Mouse (Mus musculus): ENCODE data around the gene Iqschfp. TPM values are rescaled to one million over a fixed set of nuclear protein-coding genes. Genes with fewer than 3 reads are reported as not detected.

Gene Iqschfp
- polyA plus RNA-seq, 1 experiment from 2014 or later: 0.54 TPM

DNA sequence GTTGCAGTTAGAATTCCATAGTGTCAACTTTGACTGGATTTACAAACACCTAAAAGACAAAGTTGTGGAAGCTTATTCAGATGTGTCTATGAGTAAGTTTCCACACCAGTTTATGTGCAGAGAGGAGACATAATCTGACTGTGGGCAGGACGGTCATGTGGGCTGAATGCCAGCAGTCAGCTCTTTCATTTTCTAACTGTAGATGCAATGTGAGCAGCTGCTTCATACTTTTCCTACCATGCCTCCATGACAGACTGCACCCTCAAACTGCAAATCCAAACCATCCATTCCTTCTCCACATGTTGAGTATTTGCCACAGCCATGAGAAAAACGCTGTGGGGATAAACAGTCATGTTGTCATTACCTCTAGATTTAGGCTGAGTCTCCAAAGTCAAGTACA, 528.9 kb downstream of the Iqschfp start:
- 67% methylated on average over 2 of the region's 2 CpGs for WGBS
- no peak overlapping the region for H3K4me2 ChIP-seq
- no peak overlapping the region for H3K9ac ChIP-seq
- H3K4me1 ChIP-seq: no peaks in the 10 kb centered on the region
- no peak overlapping the region for H3K4me3 ChIP-seq
- H3K27ac ChIP-seq: no peak overlapping the region
- no peaks in the 10 kb centered on the region for H3K27me3 ChIP-seq
- no peaks in the 10 kb centered on the region for H3K9me3 ChIP-seq
- no peak for ATAC-seq (ENCODE audit: insufficient number of reproducible peaks, low FRiP score, low TSS enrichment, low read depth)
- no peaks in the 10 kb centered on the region for H3K36me3 ChIP-seq

DNA sequence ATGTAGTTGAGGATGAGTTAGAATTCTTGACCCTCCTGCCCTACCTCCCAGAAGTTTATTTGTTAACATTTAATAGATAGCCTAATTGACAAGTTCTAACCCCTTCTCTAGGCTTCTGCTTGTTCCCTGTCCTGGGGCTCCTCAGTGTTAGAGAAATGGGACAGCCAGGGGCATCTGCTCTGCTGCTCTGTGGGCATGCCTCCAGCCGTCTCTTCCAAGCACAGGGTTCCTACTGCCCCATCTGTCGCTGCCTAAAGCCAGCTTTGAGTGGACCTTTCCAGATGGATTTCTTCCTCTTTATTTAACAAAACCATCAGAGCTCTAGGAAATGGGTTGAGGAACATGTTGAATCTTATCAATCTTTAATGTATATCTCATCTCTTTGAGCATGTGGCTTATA, 529.8 kb downstream of the Iqschfp start:
- Histone ChIP-seq H3K27ac (no peak overlapping the region), H3K4me3 (no peak overlapping the region), H3K27me3 (no peaks in the 10 kb centered on the region), H3K9me3 (no peaks in the 10 kb centered on the region), H3K4me1 (no peaks in the 10 kb centered on the region), H3K9ac (no peak overlapping the region), H3K4me2 (no peak overlapping the region), H3K36me3 (no peaks in the 10 kb centered on the region)
- WGBS: 82% methylated on average over 2 of the region's 2 CpGs
- no peak for ATAC-seq (ENCODE audit: insufficient number of reproducible peaks, low FRiP score, low TSS enrichment, low read depth)

DNA sequence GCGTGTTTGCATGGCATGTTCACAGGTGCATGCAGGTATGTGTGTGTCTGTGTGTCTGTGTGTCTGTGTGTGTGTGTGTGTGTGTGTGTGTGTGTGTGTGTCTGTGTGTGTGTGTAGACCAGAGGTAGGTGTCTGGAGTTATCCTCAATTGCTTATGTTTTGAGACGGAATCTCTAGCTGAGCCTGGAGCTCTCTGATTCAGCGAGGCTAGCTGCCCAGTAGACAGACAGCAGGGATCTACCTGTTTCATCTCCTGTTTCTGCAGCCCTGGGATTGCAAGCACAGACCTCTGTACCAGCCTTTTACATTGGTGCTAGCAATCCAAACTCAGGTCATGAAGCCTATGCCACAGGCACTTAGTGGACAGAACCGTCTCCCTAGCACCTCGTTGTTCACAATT, 536.0 kb downstream of the Iqschfp start:
- Histone ChIP-seq H3K36me3 (no peaks in the 10 kb centered on the region), H3K9me3 (no peaks in the 10 kb centered on the region), H3K9ac (no peak overlapping the region), H3K27ac (no peak overlapping the region), H3K4me1 (no peaks in the 10 kb centered on the region), H3K4me3 (no peak overlapping the region), H3K27me3 (no peaks in the 10 kb centered on the region), H3K4me2 (no peak overlapping the region)
- whole genome bisulfite sequencing: 89% methylated on average over 5 of the region's 5 CpGs
- no peak for ATAC-seq (ENCODE audit: insufficient number of reproducible peaks, low FRiP score, low TSS enrichment, low read depth)

- no peaks in the 10 kb centered on the region for H3K27me3 ChIP-seq
- no peak overlapping the region for H3K4me3 ChIP-seq
- no peaks in the 10 kb centered on the region for H3K4me1 ChIP-seq
- no peak overlapping the region for H3K4me2 ChIP-seq
- no peak for ATAC-seq (ENCODE audit: insufficient number of reproducible peaks, low FRiP score, low TSS enrichment, low read depth)
- no peak overlapping the region for H3K9ac ChIP-seq
- no peaks in the 10 kb centered on the region for H3K9me3 ChIP-seq
- 59% methylated on average over 7 of the region's 7 CpGs for WGBS
- H3K27ac ChIP-seq: no peak overlapping the region
- H3K36me3 ChIP-seq: no peaks in the 10 kb centered on the region
These were observed 542.4 kb downstream of the Iqschfp start for GRCm38 (mm10) chr3:68434435-68434834.

GRCm38 (mm10) chr3:68434897-68435296, 542.9 kb downstream of the Iqschfp start:
- no peak overlapping the region for H3K4me3 ChIP-seq
- H3K9me3 ChIP-seq: no peaks in the 10 kb centered on the region
- H3K36me3 ChIP-seq: no peaks in the 10 kb centered on the region
- no peak overlapping the region for H3K4me2 ChIP-seq
- no peak overlapping the region for H3K9ac ChIP-seq
- no peaks in the 10 kb centered on the region for H3K27me3 ChIP-seq
- H3K27ac ChIP-seq: no peak overlapping the region
- WGBS: 80% methylated on average over 2 of the region's 2 CpGs
- no peaks in the 10 kb centered on the region for H3K4me1 ChIP-seq
- ATAC-seq (ENCODE audit: insufficient number of reproducible peaks, low FRiP score, low TSS enrichment, low read depth): no peak

DNA sequence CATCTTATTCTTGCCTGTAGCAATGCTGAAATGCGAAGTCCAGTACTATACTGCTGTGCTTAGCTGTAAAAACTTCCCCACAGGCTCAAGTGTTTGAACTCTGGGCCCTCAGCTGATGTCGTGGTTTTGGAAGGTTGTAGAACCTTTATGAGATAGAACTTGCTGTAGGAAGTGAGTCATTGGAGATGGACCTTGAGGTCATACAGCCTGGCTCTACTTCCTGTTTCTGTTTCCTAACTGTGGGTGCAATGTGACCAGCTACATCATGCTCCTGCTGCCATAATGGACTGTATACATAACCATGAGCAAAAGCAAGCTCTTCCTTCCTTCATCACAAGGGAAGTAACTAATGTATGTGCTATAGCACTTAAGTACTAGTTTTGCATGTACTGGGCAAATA, 556.4 kb downstream of the Iqschfp start:
- no peaks in the 10 kb centered on the region for H3K9me3 ChIP-seq
- no peaks in the 10 kb centered on the region for H3K36me3 ChIP-seq
- H3K9ac ChIP-seq: no peak overlapping the region
- no peak for ATAC-seq (ENCODE audit: insufficient number of reproducible peaks, low FRiP score, low TSS enrichment, low read depth)
- no peak overlapping the region for H3K27ac ChIP-seq
- no peaks in the 10 kb centered on the region for H3K27me3 ChIP-seq
- no peaks in the 10 kb centered on the region; the same call in 1 of the 2 replicates for H3K4me1 ChIP-seq
- no peak overlapping the region for H3K4me3 ChIP-seq
- no peak overlapping the region for H3K4me2 ChIP-seq
- 71% methylated on average over 2 of the region's 2 CpGs for whole genome bisulfite sequencing

DNA sequence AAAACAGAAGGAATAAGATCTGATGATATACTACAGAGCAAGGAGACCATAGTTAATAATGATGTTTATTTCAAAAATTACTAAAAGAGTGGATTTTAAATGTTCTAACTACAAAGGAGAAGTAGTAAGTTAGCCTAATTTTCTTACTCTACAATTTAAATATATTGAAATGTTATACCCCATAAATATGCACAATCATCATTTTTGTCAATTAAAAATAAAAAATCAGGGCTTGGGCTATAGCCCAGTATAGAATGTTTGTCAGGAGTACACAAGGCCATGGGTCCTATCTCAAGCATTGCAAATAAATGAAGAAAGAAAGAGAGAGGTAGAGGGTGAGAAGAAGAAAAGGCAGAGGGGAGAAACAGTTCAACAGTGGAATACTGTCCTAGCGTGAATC, 559.6 kb downstream of the Iqschfp start:
- 94% methylated on average over 1 of the region's 1 CpGs for WGBS
- H3K36me3 ChIP-seq: no peaks in the 10 kb centered on the region
- H3K4me2 ChIP-seq: no peak overlapping the region
- ATAC-seq (ENCODE audit: insufficient number of reproducible peaks, low FRiP score, low TSS enrichment, low read depth): no peak
- H3K9ac ChIP-seq: no peak overlapping the region
- H3K4me1 ChIP-seq: no peaks in the 10 kb centered on the region; the same call in 1 of the 2 replicates
- H3K27ac ChIP-seq: no peak overlapping the region
- no peak overlapping the region for H3K4me3 ChIP-seq
- H3K9me3 ChIP-seq: no peaks in the 10 kb centered on the region
- no peaks in the 10 kb centered on the region for H3K27me3 ChIP-seq

- H3K36me3 ChIP-seq: no peaks in the 10 kb centered on the region
- no peak overlapping the region for H3K4me3 ChIP-seq
- no peak overlapping the region for H3K9ac ChIP-seq
- no peaks in the 10 kb centered on the region; the same call in 1 of the 2 replicates for H3K4me1 ChIP-seq
- no peak overlapping the region for H3K27ac ChIP-seq
- H3K27me3 ChIP-seq: no peaks in the 10 kb centered on the region
- H3K9me3 ChIP-seq: no peaks in the 10 kb centered on the region
- H3K4me2 ChIP-seq: no peak overlapping the region
- no peak for ATAC-seq (ENCODE audit: insufficient number of reproducible peaks, low FRiP score, low TSS enrichment, low read depth)
- WGBS: 9% methylated on average over 5 of the region's 5 CpGs
These were observed 561.2 kb downstream of the Iqschfp start for GRCm38 (mm10) chr3:68453266-68453665.

- H3K9ac ChIP-seq: no peak overlapping the region
- H3K27me3 ChIP-seq: no peaks in the 10 kb centered on the region
- H3K27ac ChIP-seq: no peak overlapping the region
- no peak overlapping the region for H3K4me2 ChIP-seq
- WGBS: 22% methylated on average over 10 of the region's 10 CpGs
- no peak for ATAC-seq (ENCODE audit: insufficient number of reproducible peaks, low FRiP score, low TSS enrichment, low read depth)
- H3K36me3 ChIP-seq: no peaks in the 10 kb centered on the region
- no peaks in the 10 kb centered on the region; the same call in 1 of the 2 replicates for H3K4me1 ChIP-seq
- H3K9me3 ChIP-seq: no peaks in the 10 kb centered on the region
- H3K4me3 ChIP-seq: no peak overlapping the region
These were observed 561.9 kb downstream of the Iqschfp start for GRCm38 (mm10) chr3:68453719-68454455.

DNA sequence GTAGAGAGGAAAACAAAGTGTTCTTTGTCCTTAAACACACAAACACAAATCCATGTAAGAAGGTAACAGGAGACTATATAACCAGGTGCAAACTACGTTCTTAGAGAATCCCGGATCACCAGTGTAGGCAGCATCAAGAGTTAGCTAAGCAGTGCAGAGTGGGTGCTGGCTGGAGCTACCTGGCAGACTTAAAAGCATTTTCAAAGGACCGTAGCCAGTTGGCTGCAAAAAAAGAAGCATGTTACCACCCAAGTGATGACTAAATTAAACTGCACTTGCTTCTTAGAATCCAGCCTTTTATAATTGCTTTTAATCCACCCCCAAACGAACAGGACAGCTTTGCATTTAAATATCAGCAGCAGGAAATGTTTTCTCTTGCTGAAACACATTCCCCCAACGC, 574.6 kb downstream of the Iqschfp start:
- H3K27ac ChIP-seq: no peak overlapping the region
- H3K27me3 ChIP-seq: no peaks in the 10 kb centered on the region
- no peak overlapping the region for H3K4me2 ChIP-seq
- ATAC-seq (ENCODE audit: insufficient number of reproducible peaks, low FRiP score, low TSS enrichment, low read depth): no peak
- H3K9ac ChIP-seq: no peak overlapping the region
- 33% methylated on average over 5 of the region's 5 CpGs for WGBS
- H3K36me3 ChIP-seq: no peaks in the 10 kb centered on the region
- H3K9me3 ChIP-seq: no peaks in the 10 kb centered on the region
- H3K4me1 ChIP-seq: peaks cover 20% of the 10 kb centered on the region
- H3K4me3 ChIP-seq: no peak overlapping the region

GRCm38 (mm10) chr3:68467941-68468687, 576.1 kb downstream of the Iqschfp start:
- Histone ChIP-seq H3K4me2 (peak overlapping the region; percentile 29), H3K27ac (no peak overlapping the region), H3K36me3 (no peaks in the 10 kb centered on the region), H3K4me3 (no peak overlapping the region), H3K4me1 (peaks cover 20% of the 10 kb centered on the region), H3K27me3 (no peaks in the 10 kb centered on the region), H3K9ac (no peak overlapping the region), H3K9me3 (no peaks in the 10 kb centered on the region)
- no peak for ATAC-seq (ENCODE audit: insufficient number of reproducible peaks, low FRiP score, low TSS enrichment, low read depth)
- 6% methylated on average over 10 of the region's 10 CpGs for WGBS

DNA sequence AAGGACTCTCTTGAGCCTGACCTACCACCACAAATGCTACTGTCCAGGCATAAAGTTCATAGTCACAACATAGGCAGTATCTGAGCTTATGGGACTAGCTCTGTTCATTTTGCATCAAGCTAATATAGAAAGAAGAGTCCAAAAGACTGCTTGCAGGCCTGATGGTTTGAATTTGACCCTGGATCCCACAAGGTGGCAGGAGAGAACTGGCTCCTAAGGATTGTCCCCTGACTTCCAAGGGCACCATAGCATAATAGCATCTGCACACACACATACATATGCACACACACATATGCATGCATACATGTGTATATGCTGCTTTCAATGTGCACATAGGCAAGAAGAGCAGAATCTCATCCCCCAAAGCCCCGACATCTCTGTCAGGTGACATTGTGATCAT, 577.6 kb downstream of the Iqschfp start:
- ATAC-seq (ENCODE audit: insufficient number of reproducible peaks, low FRiP score, low TSS enrichment, low read depth): no peak
- H3K36me3 ChIP-seq: no peaks in the 10 kb centered on the region
- no peak overlapping the region for H3K9ac ChIP-seq
- H3K27ac ChIP-seq: no peak overlapping the region
- no peak overlapping the region for H3K4me3 ChIP-seq
- WGBS: 77% methylated on average over 1 of the region's 1 CpGs
- no peaks in the 10 kb centered on the region for H3K27me3 ChIP-seq
- peaks cover 20% of the 10 kb centered on the region for H3K4me1 ChIP-seq
- no peaks in the 10 kb centered on the region for H3K9me3 ChIP-seq
- H3K4me2 ChIP-seq: no peak overlapping the region
